Mouse (Mus musculus): ENCODE measurements around the gene Akap2. TPM values are rescaled to one million over a fixed set of nuclear protein-coding genes. Genes with fewer than 3 reads are reported as not detected.

Akap2 gene
- polyA plus RNA-seq, 1 experiment from 2014 or later: 22.2 TPM

Other genes with a start within 250 kb of the Akap2 start
- 22.8 and 26.9 TPM in 2 replicates for gene Pakap, start 149.5 kb upstream of the Akap2 start, polyA plus RNA-seq (2016; fragmentation: Nextera tagmentation; extraction: Ambion mirVana)
- 0.07 and 0.10 TPM in 2 replicates for gene D630039A03Rik, start 198.6 kb downstream of the Akap2 start, polyA plus RNA-seq (2016; fragmentation: Nextera tagmentation; extraction: Ambion mirVana)
- gene Txn1, start 238.8 kb downstream of the Akap2 start, polyA plus RNA-seq (2016; fragmentation: Nextera tagmentation; extraction: Ambion mirVana): 382 and 417 TPM in 2 replicates

Measured in midbrain, embryonic 10.5 days (tissue).